Mouse (Mus musculus) gastrocnemius, postnatal 36 days (tissue): ENCODE results near the gene Rps29. TPM values are rescaled to one million over a fixed set of nuclear protein-coding genes. Genes with fewer than 3 reads are reported as not detected.
A peak's percentile ranks its signal among the peaks of the same experiment; 100 is the strongest.
"Not testable (repeated sequence)": the region's sequence is repeated elsewhere in the genome, so short reads cannot be mapped to it uniquely, and the experiment has no call there.

Experiments
- DNase-seq, 2 experiments: peaks; one replicate each; pipeline ENCODE4 v3.0.0; 2022
- intact Hi-C: fragments of 180-260 bp; cut with DNase I; formaldehyde crosslinking; loops from one replicate; pipeline ENCODE4 v1.15.1; 2025
- long read RNA-seq, 2 experiments: library from polyadenylated mRNA; stranded (forward); transcript quantifications; one replicate each; pipeline ENCODE4 v2.0.0; 2021
- total RNA-seq, 2 experiments: library from RNA; stranded (reverse); gene quantifications; 2 replicates each; pipeline ENCODE4 v1.2.3; 2021

Gene Rps29
- 100 to 1,000 TPM; 736 to 913 TPM for total RNA-seq
- long read RNA-seq, experiment 1, transcript Rps29-201 (3 exons, 390 nt) = major isoform, 620 of 628 reads
- long read RNA-seq, experiment 1, partial matches to known transcripts = 7 of 628 reads
- long read RNA-seq, experiment 1, other reads (novel, unspliced or antisense) = 0 of 628 reads
- long read RNA-seq, experiment 2, transcript Rps29-201 (3 exons, 390 nt) = major isoform, 856 of 863 reads
- long read RNA-seq, experiment 2, partial matches to known transcripts = 7 of 863 reads
- long read RNA-seq, experiment 2, other reads (novel, unspliced or antisense) = 0 of 863 reads

DNA sequence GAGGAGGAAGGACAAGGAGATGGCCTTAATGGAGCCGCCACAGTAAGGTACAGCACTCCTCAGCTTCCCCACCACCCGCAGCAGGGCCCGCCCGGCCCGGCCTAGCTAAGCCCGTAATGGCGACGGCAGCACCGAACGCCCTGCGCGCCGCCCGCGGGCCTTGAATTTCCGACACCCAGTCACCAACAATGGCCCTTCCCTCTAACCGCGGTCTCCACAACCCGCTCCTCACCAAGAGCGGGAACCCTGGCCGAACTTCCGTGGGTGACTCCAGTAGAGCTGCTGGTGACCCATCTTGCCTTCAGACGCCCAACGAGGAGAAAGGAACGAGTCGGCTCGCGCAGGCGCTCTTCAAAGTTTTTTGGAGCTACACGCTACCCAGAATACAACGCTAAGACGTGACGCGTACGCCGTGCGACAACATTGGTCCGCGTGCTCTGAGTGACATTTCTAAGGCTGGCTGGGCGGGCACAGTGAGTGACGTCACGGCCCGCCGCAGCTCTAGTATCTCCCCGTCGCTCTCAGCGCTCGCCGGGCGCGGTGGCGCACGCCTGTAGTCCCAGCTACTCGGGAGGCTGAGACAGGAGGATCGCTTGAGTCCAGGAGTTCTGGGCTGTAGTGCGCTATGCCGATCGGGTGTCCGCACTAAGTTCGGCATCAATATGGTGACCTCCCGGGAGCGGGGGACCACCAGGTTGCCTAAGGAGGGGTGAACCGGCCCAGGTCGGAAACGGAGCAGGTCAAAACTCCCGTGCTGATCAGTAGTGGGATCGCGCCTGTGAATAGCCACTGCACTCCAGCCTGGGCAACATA, at the start of gene Rps29:
TSS of gene Rps29 (minus strand) at position 422 of the 813 bp plus-strand sequence.
- intact Hi-C loops = not testable (repeated sequence)
- DNase-seq = peak; percentile 93 to 96

DNA sequence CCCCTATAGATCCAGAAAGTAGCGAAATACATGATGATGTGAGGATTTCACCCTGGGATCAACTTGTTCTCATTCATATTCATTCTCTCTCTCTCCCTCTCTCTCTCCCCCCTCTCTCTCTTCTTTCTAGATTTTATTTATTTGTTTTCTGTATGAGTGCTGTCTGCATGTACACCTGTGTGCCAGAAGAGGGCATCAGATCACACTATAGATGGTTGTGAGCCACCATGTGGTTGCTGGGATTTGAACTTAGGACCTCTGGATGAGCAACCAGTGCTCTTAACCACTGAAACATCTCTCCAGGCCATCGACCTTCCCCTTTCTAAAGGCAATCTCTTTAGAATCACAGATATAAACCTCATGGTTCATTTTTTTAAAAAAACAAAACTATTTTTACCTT, 49.5 kb upstream of the Rps29 start:
- no peak for DNase-seq
- intact Hi-C loops = no loop called here

DNA sequence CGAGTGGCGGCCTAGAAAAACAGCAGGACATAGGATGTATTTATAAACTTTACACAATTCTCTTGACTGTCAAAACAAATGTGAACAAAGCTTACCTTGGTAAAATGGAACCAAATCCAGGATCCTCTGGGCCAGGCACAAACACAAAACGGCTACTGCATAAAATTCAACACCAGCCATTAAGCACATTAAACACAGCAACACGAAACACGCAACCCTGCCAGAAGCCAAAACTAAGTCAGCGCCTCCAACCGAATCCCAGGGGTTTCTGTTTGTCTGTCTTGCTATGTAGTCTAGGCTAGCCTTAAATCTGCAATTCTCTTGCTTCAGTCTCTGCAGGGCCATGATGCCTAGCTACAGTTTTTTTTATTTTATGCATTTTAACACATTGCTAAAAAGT, 48.9 kb upstream of the Rps29 start:
- intact Hi-C loops = no loop called here

DNA sequence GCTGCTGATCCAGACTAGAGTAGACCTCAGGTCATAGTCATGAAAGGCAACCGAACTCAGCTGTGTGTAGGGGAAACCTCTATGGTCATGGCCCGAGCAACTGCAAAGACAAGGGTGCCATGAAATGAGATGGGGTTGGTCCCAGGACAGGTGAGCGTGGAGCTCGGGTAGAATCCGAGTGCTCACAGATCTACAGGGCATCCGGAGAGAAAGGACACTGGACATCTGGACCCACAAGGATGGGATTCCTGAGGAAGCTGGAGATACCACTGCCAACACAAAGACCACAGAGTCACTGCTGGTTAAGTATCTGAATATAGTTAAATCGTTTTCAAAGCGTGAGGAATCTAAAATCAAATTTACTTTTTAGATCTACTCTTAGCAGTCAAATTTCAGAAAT, 48.4 kb upstream of the Rps29 start:
- intact Hi-C loops = no loop called here

More for the DNA sequence above, 48.9 kb upstream of the Rps29 start:
- DNase-seq = no peak

DNA sequence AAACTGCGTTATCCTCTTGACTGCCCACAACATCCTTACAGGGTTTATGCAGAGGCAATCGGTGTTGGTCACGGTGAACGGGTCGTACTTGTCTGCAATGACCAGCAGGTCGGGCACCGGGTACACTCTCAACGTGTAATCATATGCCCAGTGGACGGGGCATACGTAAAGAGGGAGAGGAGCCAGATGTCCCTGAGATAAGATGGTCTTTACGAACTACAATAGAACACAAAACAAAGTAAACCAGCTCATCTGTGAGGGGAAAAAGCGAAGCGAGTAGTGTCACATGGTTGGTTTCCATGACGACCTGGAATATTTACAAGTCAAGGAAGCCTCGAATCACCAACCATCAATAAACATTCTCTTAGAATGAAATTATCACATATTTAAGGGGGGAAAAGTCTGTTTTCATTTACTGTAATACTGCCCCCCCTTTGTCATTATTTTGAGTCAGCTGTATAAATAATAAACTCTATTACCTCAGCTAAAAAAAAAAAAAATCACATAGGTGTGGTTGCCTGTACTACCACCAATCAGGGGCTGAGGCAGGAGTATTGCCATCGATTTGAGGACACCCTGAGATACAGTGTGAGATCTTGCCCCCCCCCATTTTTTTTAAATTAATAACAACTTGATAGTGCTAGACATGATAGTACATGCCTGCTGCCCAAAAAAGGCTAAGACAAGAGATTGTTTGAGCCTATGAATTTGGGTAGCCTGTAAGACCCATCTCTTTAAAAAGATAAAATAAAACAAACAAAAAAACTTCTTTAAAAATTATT, 45.3 kb upstream of the Rps29 start, which contains the start of gene Gm49384:
TSS of gene Gm49384 (minus strand) at position 216 of the 782 bp plus-strand sequence.
- intact Hi-C loops = no loop called here

More for the DNA sequence above, 48.4 kb upstream of the Rps29 start:
- DNase-seq = no peak

DNA sequence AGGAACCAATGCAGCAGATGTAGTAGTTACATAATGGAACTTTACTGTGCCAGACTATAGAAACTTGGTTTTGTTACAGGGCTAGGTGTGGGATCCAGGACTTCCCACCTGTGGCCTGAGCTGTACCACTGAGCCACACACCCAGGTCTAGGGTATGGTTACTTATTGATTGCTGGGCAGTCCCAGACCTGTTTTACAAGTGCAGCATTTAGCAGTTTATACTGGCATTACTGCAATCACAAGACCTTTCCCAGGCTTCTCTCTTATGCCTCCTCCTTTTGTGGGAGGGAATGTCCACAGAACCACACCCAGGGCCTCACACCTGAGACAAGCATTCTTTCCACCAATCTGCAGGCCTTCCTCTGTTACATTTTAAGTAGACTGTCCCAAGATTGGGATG, 40.0 kb upstream of the Rps29 start:
- DNase-seq = no peak
- intact Hi-C loops = no loop called here

More for the DNA sequence above, 45.3 kb upstream of the Rps29 start, which contains the start of gene Gm49384:
- DNase-seq = no peak

DNA sequence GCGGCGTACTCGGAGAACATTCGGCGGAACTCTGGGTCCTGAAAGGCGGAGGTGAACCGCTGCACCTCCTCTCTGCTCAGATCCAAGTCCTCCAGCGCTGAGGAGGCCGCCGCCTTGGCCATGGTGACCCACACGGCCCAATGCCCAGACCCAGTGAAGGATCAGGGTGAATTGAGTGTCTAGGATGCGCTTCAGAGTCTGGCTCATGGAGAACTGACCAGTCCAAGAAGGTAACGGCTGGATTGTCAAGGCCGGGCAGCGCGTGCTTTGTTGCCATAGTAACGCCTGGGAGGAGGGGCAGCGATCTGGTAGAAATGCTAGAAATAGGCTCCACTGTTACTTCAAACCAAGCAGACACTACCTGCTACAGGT, 39.2 kb upstream of the Rps29 start, which contains the start of gene Dnaaf2:
TSS of gene Dnaaf2 (minus strand) at position 266 of the 372 bp plus-strand sequence.
- intact Hi-C loops = no loop called here
- peak; percentile 15 to 40 for DNase-seq

DNA sequence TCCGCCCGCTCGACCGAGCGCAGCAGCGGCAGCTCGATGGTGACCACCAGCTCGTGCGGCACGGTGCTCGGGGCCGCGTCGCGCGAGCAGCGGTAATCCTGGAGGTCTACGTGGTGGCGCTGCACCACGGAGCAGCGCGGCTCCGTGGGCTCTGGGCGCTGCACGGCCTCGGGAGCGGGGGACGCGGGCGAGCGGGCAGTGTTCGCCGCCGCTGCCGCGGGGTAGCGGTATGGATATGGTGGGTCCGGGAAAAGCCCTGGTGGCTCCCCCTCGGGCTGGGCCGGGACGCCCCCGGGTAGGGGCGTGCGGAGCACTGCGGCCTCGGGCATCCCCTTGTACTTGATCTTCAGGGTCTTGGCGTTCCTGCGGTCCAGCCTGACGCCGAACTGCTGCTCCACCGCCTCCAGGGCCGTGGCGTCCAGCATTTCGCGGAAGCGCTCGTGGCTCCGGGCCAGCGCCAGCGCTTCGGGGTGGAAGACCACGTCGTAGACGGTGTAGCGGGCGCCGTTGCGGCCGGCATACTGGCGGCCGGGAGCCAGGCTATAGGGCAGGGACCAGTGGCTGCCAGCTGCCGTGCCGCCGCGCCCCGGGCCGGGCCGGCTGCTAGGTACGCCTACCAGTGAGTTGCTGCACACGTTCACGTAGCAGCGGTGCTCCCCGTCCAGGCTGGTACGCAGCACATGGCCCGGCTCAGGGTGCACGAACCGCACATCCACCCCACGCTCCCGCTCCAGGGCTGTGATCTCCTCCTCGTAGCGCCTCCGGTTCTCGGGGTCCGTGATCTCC, 38.6 kb upstream of the Rps29 start:
- intact Hi-C loops = no loop called here
- peak; percentile 33 to 54 for DNase-seq

DNA sequence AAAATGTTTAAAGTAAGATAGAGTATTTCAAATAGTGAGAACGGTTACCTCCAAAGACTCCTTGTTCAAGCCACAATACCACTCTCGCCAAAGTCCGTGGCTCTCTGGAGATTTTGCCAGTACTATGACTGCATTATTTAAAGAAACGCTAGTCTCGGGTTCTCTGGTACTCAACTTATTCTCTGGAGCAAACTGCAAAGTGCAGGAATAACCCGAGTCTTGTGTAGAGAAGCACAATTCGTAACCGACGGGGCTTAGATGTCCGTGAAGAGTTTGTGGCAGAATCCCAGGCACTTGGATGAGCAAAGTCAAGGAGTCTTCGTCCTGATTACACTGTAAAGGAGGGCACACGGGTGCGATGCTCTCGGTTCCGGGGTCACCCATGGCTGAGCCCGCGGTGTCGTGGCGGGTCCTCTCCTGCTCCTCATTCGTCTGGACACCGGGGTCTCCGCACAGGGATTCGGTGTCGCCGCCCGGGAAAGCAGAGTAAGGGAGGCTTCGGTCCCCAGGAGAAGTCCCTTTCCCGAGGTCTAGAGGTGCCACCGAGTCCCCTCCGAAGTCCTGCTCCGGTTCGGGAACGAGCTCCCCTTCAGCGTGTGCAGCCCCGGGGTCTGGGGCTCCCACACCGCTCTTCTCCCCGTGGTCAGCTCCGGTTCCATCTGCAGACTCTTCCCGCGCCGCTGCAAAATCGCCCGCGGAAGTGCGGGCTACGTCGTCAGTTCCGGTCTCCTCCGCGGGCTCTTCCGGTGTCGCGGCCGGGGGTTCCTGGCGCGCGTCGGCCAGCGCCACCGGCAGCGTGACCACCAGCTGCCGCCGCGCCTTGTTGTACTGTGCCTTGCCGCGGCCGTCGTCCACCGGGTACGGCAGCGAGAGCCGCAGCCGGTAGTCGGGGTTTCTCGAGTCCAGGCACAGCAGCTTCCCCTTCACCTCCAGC, 37.7 kb upstream of the Rps29 start, which contains the start of gene Gm49383:
TSS of gene Gm49383 (minus strand) at position 661 of the 934 bp plus-strand sequence.
- intact Hi-C loops = no loop called here
- peak in 1 of 2 experiments; percentile 44 for DNase-seq

DNA sequence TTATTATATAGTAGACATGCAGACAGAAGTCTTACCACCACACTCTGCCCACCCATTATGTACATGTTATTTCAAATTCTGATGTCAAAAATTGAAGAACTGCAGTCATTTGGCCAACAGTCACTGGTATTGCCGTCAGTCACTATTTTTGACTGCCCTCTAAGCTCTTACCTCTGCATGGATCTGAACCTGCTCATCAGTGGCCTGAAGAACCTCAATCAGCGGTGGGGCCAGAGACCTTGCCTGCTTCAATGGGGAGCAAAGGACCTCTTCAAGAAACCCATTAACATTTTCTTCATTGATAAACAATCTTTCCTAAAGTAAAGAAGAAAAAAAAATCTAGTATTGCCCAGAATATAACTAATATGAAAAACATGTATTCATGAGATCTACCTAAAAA, 33.7 kb upstream of the Rps29 start:
- no peak for DNase-seq
- intact Hi-C loops = no loop called here

DNA sequence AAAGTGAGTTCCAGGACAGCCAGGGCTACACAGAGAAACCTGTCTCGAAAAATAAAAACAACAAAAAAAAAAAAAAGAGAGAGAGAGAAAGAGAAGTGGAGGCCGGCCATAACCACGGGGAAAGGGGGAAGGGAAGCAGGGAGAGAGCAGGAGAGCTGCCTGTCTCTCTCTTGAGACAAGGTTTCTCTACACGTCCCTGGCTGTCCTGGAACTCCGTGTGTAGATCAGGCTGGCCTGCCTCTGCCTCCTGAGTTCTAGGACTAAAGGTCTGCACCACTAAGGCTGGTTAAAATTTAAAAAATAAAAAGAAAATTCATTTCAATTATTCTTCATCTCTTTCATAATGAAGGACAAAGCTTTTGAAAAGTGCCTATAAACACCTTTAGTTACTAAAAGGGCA, 32.4 kb upstream of the Rps29 start:
- intact Hi-C loops = no loop called here
- no peak for DNase-seq

DNA sequence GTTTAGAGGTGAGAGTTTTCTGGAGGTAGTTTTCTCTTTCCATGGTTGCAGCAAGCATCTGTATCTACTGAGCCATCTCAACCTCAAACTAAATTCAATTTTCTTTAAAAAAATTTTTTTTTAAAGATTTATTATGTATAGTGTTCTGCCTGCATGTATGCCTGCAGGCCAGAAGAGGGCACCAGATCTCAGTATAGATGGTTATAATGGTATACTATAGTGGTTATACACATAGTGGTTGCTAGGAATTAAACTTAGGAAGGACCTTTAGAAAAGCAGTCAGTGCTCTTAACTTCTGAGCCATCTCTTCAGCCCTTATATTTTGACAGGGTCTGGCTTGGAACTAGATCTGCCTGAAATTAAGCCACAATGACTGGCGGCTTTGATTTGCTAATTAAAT, 31.5 kb upstream of the Rps29 start:
- intact Hi-C loops = no loop called here
- no peak for DNase-seq

DNA sequence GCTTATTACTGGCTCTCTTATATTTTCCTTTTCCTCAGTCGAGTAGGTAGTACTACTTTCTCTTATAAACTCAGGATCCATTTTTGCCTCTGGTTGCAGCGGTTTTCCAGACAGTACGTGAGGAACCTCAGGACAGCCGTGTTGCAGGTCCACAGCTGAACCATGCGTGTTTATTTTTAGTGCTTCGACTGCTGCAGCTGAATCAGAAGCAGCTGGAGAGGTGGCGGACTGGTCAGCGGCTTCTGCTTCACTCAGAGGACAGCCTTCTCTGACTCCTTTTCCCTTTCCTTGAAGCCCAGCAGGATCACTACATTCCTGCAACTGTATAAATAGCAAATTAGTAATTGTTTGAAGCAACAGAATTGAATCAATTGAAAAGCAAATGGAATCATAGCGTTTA, 31.1 kb upstream of the Rps29 start:
- intact Hi-C loops = no loop called here
- no peak for DNase-seq

DNA sequence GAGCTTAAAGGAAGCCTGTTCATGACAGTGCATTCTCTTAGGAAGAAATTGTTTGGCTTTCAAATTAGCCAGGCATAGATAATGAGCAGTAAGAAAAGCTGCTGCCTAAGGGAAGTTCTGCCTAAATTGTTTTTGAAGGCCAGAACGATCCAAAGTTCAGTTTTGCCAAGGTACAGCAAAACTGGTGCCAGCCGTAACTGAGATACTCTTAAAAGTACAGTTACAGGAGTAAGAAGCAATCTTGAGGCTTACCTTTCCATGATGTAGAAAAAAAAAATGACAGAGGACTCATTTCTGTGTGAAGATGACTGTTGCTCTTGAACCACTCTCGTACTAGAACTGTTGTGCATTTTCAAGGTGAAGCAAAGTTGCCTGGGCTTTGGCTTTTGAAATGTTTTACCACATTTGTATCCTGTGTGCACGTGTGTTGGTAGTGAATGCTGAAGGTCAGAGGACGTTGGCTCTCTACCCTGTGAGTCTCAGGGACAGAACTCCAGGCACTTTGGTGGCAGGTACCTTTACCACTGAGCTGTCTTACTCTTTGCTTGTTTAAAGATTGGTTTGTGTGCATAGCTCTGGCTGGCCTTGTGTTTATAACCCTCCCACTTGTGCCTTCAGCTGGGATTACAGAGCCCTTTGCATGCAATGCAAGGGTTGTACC, 28.0 kb upstream of the Rps29 start:
- no peak for DNase-seq
- intact Hi-C loops = no loop called here

DNA sequence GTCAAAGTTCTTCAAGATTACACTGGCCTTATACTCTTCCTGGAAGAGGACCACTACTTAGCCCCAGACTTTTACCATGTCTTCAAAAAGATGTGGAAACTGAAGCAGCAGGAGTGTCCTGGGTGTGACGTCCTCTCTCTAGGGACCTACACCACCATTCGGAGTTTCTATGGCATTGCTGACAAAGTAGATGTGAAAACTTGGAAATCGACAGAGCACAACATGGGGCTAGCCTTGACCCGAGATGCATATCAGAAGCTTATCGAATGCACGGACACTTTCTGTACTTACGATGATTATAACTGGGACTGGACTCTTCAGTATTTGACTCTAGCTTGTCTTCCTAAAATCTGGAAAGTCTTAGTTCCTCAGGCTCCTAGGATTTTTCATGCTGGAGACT, 26.4 kb upstream of the Rps29 start:
- intact Hi-C loops = no loop called here
- no peak for DNase-seq

DNA sequence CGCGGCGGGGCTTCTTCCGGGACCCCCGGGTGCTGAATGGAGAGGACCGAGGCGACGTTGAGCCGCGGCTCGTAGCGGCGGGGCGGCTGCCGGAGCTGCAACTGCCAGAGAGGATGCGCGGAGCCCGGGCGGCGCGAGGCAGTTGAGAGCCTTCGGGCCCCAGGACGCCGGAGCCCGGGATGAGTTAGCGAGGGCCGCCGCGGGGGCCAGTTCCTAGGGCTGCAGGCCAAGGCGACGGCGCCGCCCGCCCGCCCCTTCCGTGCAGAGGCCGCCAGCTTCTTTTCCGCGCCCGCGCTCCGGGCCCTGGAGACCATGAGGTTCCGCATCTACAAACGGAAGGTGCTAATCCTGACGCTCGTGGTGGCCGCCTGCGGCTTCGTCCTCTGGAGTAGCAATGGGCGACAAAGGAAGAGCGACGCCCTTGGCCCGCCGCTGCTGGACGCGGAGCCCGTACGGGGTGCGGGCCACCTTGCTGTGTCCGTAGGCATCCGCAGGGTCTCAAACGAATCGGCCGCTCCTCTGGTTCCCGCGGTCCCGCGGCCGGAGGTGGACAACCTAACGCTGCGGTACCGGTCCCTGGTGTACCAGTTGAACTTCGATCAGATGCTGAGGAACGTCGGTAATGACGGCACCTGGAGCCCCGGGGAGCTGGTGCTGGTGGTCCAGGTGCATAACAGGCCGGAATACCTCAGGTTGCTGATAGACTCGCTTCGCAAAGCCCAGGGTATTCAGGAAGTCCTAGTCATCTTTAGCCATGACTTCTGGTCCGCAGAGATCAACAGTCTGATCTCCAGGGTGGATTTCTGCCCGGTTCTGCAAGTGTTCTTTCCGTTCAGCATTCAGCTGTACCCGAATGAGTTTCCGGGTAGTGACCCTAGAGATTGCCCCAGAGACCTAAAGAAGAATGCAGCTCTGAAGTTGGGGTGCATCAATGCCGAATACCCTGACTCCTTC, 25.6 kb upstream of the Rps29 start:
- DNase-seq = peak; percentile 44 to 69
- intact Hi-C loops = no loop called here

DNA sequence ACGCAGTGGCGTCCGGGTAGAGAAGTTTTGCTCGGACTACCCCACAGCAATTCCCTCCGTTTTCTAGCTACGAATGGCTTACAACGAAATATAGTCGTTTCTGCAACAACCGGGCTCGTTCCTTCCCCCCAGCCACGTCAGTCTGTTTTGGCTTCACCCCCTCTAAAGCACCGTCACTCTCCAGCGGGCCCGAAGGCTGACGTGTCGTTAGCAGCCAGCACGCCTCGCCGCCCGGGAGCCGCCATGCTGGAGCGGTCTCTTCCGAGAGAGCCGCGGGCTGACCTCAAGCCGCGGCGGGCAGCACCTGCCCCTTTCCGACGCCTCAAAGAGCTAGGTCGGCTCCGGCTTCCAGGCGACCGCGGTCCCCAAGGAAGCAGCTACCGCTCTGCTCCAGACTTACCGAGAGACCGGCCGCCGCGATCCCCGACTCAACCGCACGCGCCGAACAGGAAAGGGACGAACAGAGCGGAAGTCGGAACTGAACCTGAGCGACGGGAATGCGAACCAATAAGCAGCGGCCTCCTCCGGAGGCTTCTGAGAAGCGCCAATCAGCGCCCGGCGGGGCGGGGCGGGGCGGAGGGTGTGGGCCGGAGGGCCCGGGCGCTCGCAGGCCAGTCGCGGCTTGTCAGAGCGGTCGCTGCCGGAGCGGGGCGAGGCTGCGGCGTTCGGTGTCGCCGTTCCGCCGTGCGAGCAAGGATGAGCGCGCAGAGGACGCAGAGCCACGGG, 24.8 kb upstream of the Rps29 start, which contains the start of the genes Rpl36al and Mgat2:
TSS of gene Rpl36al (minus strand) at position 501 of the 726 bp plus-strand sequence.
TSS of gene Mgat2 (plus strand) at position 575 of the 726 bp plus-strand sequence.
- peak; percentile 98 to 99 for DNase-seq
- intact Hi-C loops = no loop called here
